Mouse (Mus musculus) cerebral cortex, adult 2 months (tissue): ENCODE data around the gene Crtc1.

Experiments used
- WGBS: fragments of 180-500 bp; shearing (Covaris S2); methylation state at CpG from one replicate; pipeline ENCODE4 v1.1.7; 2018; 5-methylcytosine and 5-hydroxymethylcytosine counted together

Gene Crtc1

GRCm38 (mm10) chr8:70422722-70423121 lies 16.7 kb downstream of the Crtc1 start:
- WGBS = 78% methylated on average over 2 of the region's 2 CpGs

- 83% methylated on average over 18 of the region's 18 CpGs for WGBS
Measured at GRCm38 (mm10) chr8:70421349-70422104, 17.9 kb downstream of the Crtc1 start.

- WGBS = 84% methylated on average over 11 of the region's 11 CpGs
Measured at GRCm38 (mm10) chr8:70419879-70420643, 19.3 kb downstream of the Crtc1 start.

- 17% methylated on average over 14 of the region's 14 CpGs for WGBS
Measured at GRCm38 (mm10) chr8:70418954-70419353, 20.4 kb downstream of the Crtc1 start.

- 37% methylated on average over 10 of the region's 10 CpGs for WGBS
Measured at GRCm38 (mm10) chr8:70417914-70418313, 21.5 kb downstream of the Crtc1 start.

- 43% methylated on average over 6 of the region's 6 CpGs for WGBS
Measured at GRCm38 (mm10) chr8:70416941-70417340, 22.4 kb downstream of the Crtc1 start.

GRCm38 (mm10) chr8:70415540-70416451 lies 23.6 kb downstream of the Crtc1 start:
- WGBS = 62% methylated on average over 8 of the region's 8 CpGs

GRCm38 (mm10) chr8:70414310-70414946 lies 25.0 kb downstream of the Crtc1 start:
- WGBS = 79% methylated on average over 6 of the region's 6 CpGs

GRCm38 (mm10) chr8:70410281-70410680 lies 29.1 kb downstream of the Crtc1 start:
- WGBS = 92% methylated on average over 5 of the region's 5 CpGs

- WGBS = 28% methylated on average over 9 of the region's 9 CpGs
Measured at GRCm38 (mm10) chr8:70409455-70409871, 29.9 kb downstream of the Crtc1 start.

GRCm38 (mm10) chr8:70409019-70409418 lies 30.4 kb downstream of the Crtc1 start:
- WGBS = 81% methylated on average over 10 of the region's 10 CpGs

GRCm38 (mm10) chr8:70408301-70408700 lies 31.1 kb downstream of the Crtc1 start:
- WGBS = 68% methylated on average over 6 of the region's 6 CpGs

- 77% methylated on average over 11 of the region's 11 CpGs for WGBS
Measured at GRCm38 (mm10) chr8:70406427-70407069, 32.8 kb downstream of the Crtc1 start.

- 81% methylated on average over 7 of the region's 7 CpGs for WGBS
Measured at GRCm38 (mm10) chr8:70405189-70405588, 34.2 kb downstream of the Crtc1 start.

- WGBS = 98% methylated on average over 3 of the region's 3 CpGs
Measured at GRCm38 (mm10) chr8:70404212-70404611, 35.2 kb downstream of the Crtc1 start.

- WGBS = 88% methylated on average over 16 of the region's 16 CpGs
Measured at GRCm38 (mm10) chr8:70397611-70398563, 41.5 kb downstream of the Crtc1 start.

GRCm38 (mm10) chr8:70396184-70396583 lies 43.2 kb downstream of the Crtc1 start:
- whole genome bisulfite sequencing = 81% methylated on average over 5 of the region's 5 CpGs

- WGBS = 67% methylated on average over 5 of the region's 5 CpGs
Measured at GRCm38 (mm10) chr8:70395649-70396048, 43.7 kb downstream of the Crtc1 start.

GRCm38 (mm10) chr8:70394269-70394998 lies 44.9 kb downstream of the Crtc1 start:
- WGBS = 94% methylated on average over 8 of the region's 8 CpGs
